Mouse (Mus musculus) midbrain, embryonic 12.5 days (tissue): Measurements from ENCODE around the gene Lcp2. TPM values are rescaled to one million over a fixed set of nuclear protein-coding genes. Genes with fewer than 3 reads are reported as not detected.

Experiments
- ATAC-seq: fragments of 200-750 bp; cut with Nextera tagmentation; 2 replicates; pipeline ENCODE4 v1.8.0; 2017; ENCODE audit warnings: low read depth, moderate TSS enrichment, moderate library complexity; ENCODE audit not compliant: low FRiP score
- H3K27ac ChIP-seq: fragments of 300-500 bp; sonication (generic); replicated peaks from 2 replicates; pipeline ENCODE4 v1.5.1; 2016; ENCODE audit warnings: mild to moderate bottlenecking
- H3K27me3 ChIP-seq: fragments of 300-500 bp; sonication (generic); 2 replicates; pipeline ENCODE4 v1.6.1; 2016; ENCODE audit warnings: mild to moderate bottlenecking
- H3K36me3 ChIP-seq: fragments of 300-500 bp; sonication (generic); 2 replicates; pipeline ENCODE4 v1.6.1; 2016
- H3K4me1 ChIP-seq: fragments of 300-500 bp; sonication (generic); 2 replicates; pipeline ENCODE4 v1.6.1; 2016
- H3K4me2 ChIP-seq: fragments of 300-500 bp; sonication (generic); replicated peaks from 2 replicates; pipeline ENCODE4 v1.6.1; 2016; ENCODE audit warnings: mild to moderate bottlenecking, moderate library complexity
- H3K4me3 ChIP-seq: fragments of 300-500 bp; sonication (generic); 2 replicates; pipeline ENCODE4 v1.5.1; 2016; ENCODE audit warnings: mild to moderate bottlenecking
- H3K9ac ChIP-seq: fragments of 300-500 bp; sonication (generic); replicated peaks from 2 replicates; pipeline ENCODE4 v1.6.1; 2016; ENCODE audit warnings: mild to moderate bottlenecking, moderate library complexity
- H3K9me3 ChIP-seq: fragments of 300-500 bp; sonication (generic); 2 replicates; pipeline ENCODE4 v1.6.1; 2016; ENCODE audit warnings: mild to moderate bottlenecking
- WGBS: fragments of 180-500 bp; shearing (Covaris S2); methylation state at CpG from one replicate; pipeline ENCODE4 v1.1.7; 2016; 5-methylcytosine and 5-hydroxymethylcytosine counted together
- polyA plus RNA-seq: library from polyadenylated mRNA; unstranded; fragments of >200 nt; fragmentation: Nextera tagmentation; extraction: Ambion mirVana; gene quantifications from 2 replicates; pipeline ENCODE4 v1.2.1, GENCODE M21; 2016

Gene Lcp2
- 1.1 and 1.7 TPM in 2 replicates for polyA plus RNA-seq

DNA sequence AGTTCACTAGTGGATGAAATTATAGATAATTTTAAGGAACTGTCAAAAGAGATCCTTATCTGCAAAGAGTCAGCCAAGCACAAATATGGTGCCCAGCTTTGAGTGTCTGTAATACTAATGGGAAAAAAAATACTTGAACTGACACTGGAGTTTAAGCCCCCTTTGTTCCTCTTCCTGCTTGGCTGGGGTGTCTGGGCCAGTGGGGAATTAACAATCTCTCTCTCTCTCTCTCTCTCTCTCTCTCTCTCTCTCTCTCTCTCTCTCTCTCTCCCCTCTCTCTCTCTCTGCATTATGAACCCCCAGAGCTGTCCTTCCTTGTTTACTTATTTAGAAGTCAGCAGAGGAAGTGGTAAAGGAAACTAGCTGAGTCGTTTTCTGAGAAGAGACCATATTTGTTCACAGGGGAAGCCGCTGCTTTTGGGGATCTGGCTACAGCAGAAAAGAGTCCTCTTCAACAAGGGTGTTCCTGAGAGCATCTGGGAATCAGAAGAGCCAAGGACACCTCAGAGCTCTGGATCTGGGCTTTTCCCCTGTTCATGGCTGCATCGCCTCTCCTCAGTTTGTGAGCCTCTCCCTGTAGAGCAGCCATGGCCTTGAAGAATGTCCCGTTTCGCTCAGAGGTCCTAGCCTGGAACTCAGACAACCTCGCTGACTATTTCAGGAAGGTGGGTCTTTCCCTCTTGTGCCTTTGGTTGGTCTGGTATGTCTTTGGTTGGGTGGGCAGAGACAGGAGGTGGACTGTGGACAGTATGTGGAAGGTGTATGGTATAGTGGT lies at the start of gene Lcp2:
Lcp2 (plus strand) TSS at position 154 of the 775 bp plus-strand sequence.
- no peaks in the 10 kb centered on the region for H3K27me3 ChIP-seq
- no peaks in the 10 kb centered on the region for H3K4me1 ChIP-seq
- no peak within 1 kb of the TSS for H3K27ac ChIP-seq
- H3K4me3 ChIP-seq: no peak within 1 kb of the TSS
- 89% methylated on average over 6 of the region's 6 CpGs for WGBS
- no peaks in the 10 kb centered on the region for H3K9me3 ChIP-seq
- H3K36me3 ChIP-seq: no peaks in the 10 kb centered on the region
- H3K9ac ChIP-seq: no peak within 1 kb of the TSS
- H3K4me2 ChIP-seq: no peak within 1 kb of the TSS
- no peak for ATAC-seq

DNA sequence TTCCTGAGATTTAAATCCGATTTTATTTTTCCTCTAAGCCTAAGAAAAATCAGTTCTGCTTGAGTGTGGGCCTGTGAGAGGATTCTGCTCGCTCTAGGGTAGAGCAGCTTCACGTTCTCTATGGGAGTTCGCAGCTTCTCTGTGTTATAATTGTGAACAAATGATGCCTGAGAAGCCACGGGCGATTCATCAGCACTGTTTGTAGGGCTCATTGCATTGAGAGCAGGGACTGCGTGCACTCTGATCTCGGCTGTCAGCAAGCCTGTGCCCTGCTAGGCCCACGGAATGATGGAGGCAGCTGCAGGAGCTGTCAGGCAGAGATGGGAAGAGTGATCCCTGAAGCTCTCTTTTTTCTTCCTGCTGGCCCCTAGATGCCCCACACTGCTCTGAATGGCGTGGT lies 48.5 kb upstream of the Lcp2 start:
- peak; percentile 27; the same call in 1 of the 2 replicates for ATAC-seq
- Histone ChIP-seq H3K9ac (no peak overlapping the region), H3K27me3 (no peaks in the 10 kb centered on the region), H3K36me3 (no peaks in the 10 kb centered on the region), H3K9me3 (no peaks in the 10 kb centered on the region), H3K27ac (0 out of 2 replicates have a peak overlapping the region, but pooled peaks have one; percentile 30), H3K4me2 (no peak overlapping the region), H3K4me1 (peaks cover 5% of the 10 kb centered on the region; the same call in 1 of the 2 replicates), H3K4me3 (no peak overlapping the region)
- WGBS: 53% methylated on average over 10 of the region's 10 CpGs

DNA sequence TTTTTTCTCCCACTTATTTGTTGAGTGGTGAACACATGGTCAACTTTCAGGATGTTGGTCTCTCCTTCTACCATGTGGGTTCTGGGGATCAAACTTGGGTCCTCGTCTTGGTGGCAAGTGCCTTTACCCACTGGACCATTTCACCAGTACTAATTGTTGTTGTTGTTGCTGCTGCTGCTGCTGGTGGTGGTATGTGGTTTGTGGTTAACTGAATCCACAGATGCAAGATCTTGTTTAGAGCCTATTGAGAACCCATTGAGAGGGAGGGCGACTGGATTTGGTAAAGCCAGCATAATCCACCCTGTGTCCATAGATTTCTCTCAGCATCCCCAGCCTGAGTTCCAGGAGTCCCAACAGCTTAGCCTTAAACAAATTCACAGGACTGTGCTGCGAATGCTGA lies 46.3 kb upstream of the Lcp2 start:
- no peak for ATAC-seq
- no peaks in the 10 kb centered on the region for H3K27me3 ChIP-seq
- H3K9me3 ChIP-seq: no peaks in the 10 kb centered on the region
- 75% methylated on average over 3 of the region's 3 CpGs for WGBS
- H3K36me3 ChIP-seq: no peaks in the 10 kb centered on the region
- H3K9ac ChIP-seq: no peak overlapping the region
- H3K4me1 ChIP-seq: 0 out of 2 replicates have a peak, but pooled peaks cover 2% of the 10 kb centered on the region
- no peak overlapping the region for H3K4me3 ChIP-seq
- H3K27ac ChIP-seq: no peak overlapping the region
- H3K4me2 ChIP-seq: no peak overlapping the region

DNA sequence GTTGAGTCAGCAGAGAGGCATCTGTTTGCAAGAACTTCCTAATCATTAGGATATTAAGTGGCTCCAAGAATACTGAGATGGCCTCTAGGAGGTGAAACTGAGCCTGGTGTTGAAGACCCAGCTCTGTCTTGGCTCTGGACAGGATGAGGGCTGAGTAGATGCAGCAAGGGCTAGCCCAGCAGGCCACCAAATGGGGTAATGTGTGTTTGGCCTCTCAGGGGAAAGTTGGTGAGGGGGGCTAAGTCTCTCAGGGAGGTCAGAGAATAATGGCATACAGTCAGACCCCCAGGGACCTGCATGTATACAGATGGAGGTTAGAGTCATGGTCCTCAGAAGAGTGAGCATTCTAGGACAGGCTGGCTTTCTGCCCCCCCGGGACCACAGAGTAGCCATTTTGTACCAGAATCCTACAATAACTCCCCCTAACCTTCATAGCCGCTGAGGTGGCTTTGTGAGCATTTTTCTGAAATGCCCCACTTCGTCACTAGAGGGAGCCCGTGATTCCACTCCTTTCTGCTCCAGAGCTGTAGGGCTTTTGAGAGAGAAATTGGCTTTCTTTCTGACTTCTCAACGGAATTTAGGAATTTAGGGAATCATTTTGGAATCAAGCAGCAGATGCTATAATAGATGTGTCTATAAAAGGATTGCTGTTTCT lies 44.7 kb upstream of the Lcp2 start:
- no peak overlapping the region for H3K9ac ChIP-seq
- H3K4me2 ChIP-seq: no peak overlapping the region
- H3K4me1 ChIP-seq: 0 out of 2 replicates have a peak, but pooled peaks cover 2% of the 10 kb centered on the region
- no peaks in the 10 kb centered on the region for H3K36me3 ChIP-seq
- H3K4me3 ChIP-seq: no peak overlapping the region
- ATAC-seq: 0 out of 2 replicates have a peak, but pooled peaks have one; percentile 27
- no peaks in the 10 kb centered on the region for H3K27me3 ChIP-seq
- 12% methylated on average over 5 of the region's 5 CpGs for WGBS
- H3K9me3 ChIP-seq: no peaks in the 10 kb centered on the region
- H3K27ac ChIP-seq: no peak overlapping the region

DNA sequence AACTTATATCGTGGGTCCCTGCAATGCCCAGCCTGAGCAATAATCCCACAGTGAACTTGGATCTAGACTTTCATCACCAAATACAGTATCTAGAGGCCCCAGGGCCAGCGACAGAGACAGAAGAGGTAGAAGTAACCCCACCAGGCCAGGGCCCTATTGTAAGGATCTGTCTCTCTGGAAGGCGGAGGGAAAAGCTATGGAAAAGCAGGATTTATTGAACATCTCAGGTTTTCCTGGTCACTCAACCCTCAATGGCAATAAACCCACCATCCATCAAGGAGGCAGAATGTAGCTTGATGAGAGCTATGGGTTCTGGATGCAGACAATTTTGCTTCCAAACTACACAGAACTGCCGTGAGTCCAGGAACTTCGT lies 44.1 kb upstream of the Lcp2 start:
- Histone ChIP-seq H3K9me3 (no peaks in the 10 kb centered on the region), H3K4me1 (0 out of 2 replicates have a peak, but pooled peaks cover 2% of the 10 kb centered on the region), H3K27ac (no peak overlapping the region), H3K4me3 (no peak overlapping the region), H3K27me3 (no peaks in the 10 kb centered on the region), H3K9ac (no peak overlapping the region), H3K36me3 (no peaks in the 10 kb centered on the region), H3K4me2 (no peak overlapping the region)
- WGBS: 75% methylated on average over 5 of the region's 5 CpGs
- no peak for ATAC-seq

DNA sequence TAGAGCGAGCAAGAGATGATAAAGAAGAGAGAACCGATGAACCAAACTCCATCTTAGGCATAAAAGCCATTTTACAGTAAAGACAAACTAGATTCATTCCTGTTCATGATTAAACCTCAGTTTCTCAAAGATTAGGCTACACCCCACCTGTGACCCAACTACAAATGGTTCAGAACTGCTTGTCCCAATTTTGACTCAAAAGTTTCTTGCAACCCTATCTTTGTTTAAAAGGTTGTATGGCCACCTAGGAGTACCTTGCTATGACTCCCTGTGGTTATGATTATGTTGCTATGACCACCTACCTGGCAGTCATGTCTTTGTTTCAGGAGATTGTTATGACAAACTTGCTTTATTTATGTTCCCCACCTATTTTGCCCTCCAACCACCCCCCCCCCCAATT lies 39.1 kb upstream of the Lcp2 start:
- Histone ChIP-seq H3K4me2 (no peak overlapping the region), H3K36me3 (no peaks in the 10 kb centered on the region), H3K9ac (no peak overlapping the region), H3K9me3 (no peaks in the 10 kb centered on the region), H3K27me3 (no peaks in the 10 kb centered on the region), H3K4me1 (no peaks in the 10 kb centered on the region), H3K4me3 (no peak overlapping the region), H3K27ac (no peak overlapping the region)
- 94% methylated on average over 2 of the region's 2 CpGs for WGBS
- no peak for ATAC-seq

DNA sequence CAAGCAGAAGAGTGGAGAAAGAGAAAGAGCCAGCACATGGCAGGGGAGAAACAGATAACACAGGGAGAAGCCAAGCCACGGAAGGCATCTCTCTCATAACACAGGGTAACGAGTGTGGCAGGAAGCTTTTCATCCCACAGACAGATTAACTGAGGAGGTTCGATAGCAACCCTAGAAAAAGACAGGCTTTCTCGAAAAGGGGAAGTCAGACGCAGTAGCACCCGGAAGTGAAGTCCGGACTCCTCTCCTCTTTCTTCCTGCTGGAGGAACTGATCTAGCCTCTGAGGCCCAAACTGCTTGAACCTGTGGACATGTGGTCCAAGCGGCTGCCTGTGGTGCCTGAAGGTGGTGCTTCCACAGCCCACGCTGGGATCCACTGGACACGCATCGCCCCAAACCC lies 38.5 kb upstream of the Lcp2 start:
- Histone ChIP-seq H3K27ac (no peak overlapping the region), H3K36me3 (no peaks in the 10 kb centered on the region), H3K9me3 (no peaks in the 10 kb centered on the region), H3K4me3 (no peak overlapping the region), H3K9ac (no peak overlapping the region), H3K4me2 (no peak overlapping the region), H3K27me3 (no peaks in the 10 kb centered on the region), H3K4me1 (no peaks in the 10 kb centered on the region)
- ATAC-seq: no peak
- WGBS: 83% methylated on average over 11 of the region's 11 CpGs

DNA sequence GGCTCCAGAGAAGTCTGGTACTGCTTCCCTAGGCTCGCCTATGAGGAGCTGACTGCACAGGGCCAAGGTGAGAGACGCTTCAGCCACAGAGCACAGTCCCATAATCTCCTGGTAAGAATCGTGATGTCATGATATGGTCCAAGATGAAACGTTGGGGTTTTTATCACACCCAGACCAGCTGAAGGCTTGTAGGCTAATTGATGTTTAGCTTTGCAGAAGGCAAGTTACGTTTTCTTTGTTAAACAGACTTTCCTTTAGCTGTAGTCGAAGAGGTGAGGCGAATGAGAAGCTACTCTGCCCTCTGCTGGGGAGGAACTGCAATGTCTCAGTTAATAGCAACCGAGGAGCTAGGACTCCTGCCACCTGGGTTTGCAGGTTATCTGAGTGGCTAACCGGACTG lies 38.0 kb upstream of the Lcp2 start:
- Histone ChIP-seq H3K36me3 (no peaks in the 10 kb centered on the region), H3K9me3 (no peaks in the 10 kb centered on the region), H3K27ac (no peak overlapping the region), H3K4me3 (no peak overlapping the region), H3K4me1 (no peaks in the 10 kb centered on the region), H3K4me2 (no peak overlapping the region), H3K9ac (no peak overlapping the region), H3K27me3 (no peaks in the 10 kb centered on the region)
- ATAC-seq: no peak
- 52% methylated on average over 9 of the region's 9 CpGs for WGBS

DNA sequence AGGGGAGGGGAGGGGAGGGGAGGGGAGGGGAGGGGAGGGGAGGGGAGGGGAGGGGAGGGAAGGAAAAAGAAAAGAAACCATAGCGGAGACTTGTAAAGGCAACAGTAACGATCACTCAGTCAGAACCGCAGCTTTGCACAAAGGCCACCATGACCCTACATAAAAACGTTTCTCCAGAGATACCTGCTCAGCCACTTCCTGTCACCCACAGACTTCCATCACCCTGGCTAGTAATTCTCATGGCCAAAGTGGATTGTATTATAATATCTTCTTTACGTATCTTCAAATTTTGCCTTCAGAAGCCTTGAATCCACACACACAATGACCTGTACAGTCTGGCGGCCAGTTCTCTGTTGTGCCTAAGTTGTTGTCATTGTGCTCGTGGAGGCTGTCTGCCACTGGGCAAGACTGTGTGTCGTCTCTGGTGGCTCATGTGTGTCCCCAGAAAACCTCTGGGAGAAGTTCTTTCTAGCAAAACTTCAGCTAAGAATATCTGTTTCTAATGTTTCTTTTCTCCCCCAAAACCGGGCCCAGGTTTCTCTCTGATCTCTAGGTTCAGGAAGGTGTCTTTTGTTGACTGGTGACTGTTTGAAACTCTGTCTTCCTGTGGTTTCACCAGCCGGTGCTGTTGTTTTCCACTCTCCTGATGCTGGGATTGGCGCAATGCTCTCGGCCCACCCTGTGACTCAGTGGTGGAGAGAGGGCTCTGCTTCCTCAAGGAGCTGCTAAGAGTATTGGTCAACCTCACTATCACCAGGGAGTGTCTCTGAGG lies 37.2 kb upstream of the Lcp2 start:
- Histone ChIP-seq H3K9me3 (no peaks in the 10 kb centered on the region), H3K27me3 (no peaks in the 10 kb centered on the region), H3K9ac (no peak overlapping the region), H3K4me3 (no peak overlapping the region), H3K4me1 (no peaks in the 10 kb centered on the region), H3K27ac (no peak overlapping the region), H3K36me3 (no peaks in the 10 kb centered on the region), H3K4me2 (no peak overlapping the region)
- no peak for ATAC-seq
- WGBS: 87% methylated on average over 12 of the region's 12 CpGs

DNA sequence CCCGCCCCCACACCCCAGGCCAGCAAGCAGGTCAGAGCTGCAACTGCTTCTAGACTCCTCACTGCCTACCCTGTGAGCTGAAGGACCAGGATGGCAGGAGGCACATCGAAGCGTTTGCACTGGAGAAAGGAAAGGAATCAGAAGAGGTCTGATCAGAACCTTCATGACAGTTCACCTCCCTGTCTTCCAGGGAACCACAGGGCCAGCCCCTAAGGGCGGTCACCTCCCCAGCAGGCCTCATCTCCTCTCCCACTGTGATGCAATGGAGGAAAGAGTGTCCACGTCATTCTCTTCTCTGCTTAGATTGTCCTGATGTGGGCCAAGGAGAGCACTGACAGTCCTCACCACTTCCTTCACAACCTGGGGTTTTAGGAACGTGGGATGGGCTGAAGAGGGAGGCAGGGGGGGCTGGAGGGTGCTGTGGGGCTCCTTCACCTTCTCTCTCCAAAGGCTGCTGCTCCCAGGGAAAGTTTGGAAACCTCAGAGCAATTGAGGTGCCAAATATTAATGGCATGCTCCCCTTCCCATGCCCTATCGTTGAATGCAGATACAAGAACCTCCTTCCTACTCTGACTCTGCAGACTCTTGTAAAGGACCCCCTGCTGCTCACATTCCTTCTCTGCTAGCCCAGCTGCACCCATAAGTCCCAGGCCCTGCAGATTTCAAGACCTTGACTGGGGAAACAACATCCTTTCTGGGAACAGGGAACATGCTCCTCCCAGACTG lies 36.4 kb upstream of the Lcp2 start:
- no peak for ATAC-seq
- 75% methylated on average over 7 of the region's 7 CpGs for WGBS
- no peak overlapping the region for H3K9ac ChIP-seq
- no peak overlapping the region for H3K4me3 ChIP-seq
- no peak overlapping the region for H3K4me2 ChIP-seq
- H3K4me1 ChIP-seq: no peaks in the 10 kb centered on the region
- no peaks in the 10 kb centered on the region for H3K9me3 ChIP-seq
- no peaks in the 10 kb centered on the region for H3K27me3 ChIP-seq
- H3K27ac ChIP-seq: no peak overlapping the region
- H3K36me3 ChIP-seq: no peaks in the 10 kb centered on the region

DNA sequence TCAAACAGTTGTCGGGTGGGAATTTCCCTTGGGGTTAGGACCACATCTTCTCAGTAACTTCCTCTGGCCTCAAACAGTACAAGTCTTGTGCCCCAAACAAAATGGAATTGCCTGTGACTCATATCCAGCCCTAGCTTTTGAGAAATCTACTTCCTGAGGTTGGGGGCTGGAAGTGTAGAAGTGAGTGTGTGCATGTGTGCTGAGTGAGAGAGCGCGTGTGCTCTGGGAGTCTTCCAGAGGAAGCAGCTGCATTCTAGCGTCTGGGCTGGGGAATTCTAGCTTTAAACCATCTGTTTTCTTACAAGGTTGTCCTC lies 35.9 kb upstream of the Lcp2 start:
- WGBS: 84% methylated on average over 4 of the region's 4 CpGs
- H3K9ac ChIP-seq: no peak overlapping the region
- H3K4me3 ChIP-seq: no peak overlapping the region
- H3K9me3 ChIP-seq: no peaks in the 10 kb centered on the region
- H3K4me1 ChIP-seq: no peaks in the 10 kb centered on the region
- H3K27me3 ChIP-seq: no peaks in the 10 kb centered on the region
- no peak overlapping the region for H3K27ac ChIP-seq
- no peaks in the 10 kb centered on the region for H3K36me3 ChIP-seq
- no peak overlapping the region for H3K4me2 ChIP-seq
- ATAC-seq: no peak
